Mouse (Mus musculus): ENCODE results near the gene Wdfy4. TPM values are rescaled to one million over a fixed set of nuclear protein-coding genes. Genes with fewer than 3 reads are reported as not detected.

The Wdfy4 gene
- polyA plus RNA-seq, 1 experiment: 0.86 TPM

GRCm38 (mm10) chr14:33019606-33020005 is 165.7 kb downstream of the Wdfy4 start:
- Histone ChIP-seq H3K4me1 (ENCODE audit: control insufficient read depth, insufficient read depth, low read length) (no peaks in the 10 kb centered on the region), H3K27ac (ENCODE audit: insufficient read depth, low read length) (no peak overlapping the region), H3K4me3 (ENCODE audit: insufficient read depth, low read length) (no peak overlapping the region)
- TF ChIP-seq POLR2A (IDR thresholded peaks at IDR 0.05; ENCODE audit: extremely low read depth, insufficient read depth, low read length) (no peak), CTCF (IDR thresholded peaks at IDR 0.05; ENCODE audit: extremely low read depth, insufficient read depth, low read length) (no peak)

GRCm38 (mm10) chr14:33019050-33019449 is 166.3 kb downstream of the Wdfy4 start:
- no peaks in the 10 kb centered on the region for H3K4me1 ChIP-seq (ENCODE audit: control insufficient read depth, insufficient read depth, low read length)
- no peak overlapping the region for H3K27ac ChIP-seq (ENCODE audit: insufficient read depth, low read length)
- no peak overlapping the region for H3K4me3 ChIP-seq (ENCODE audit: insufficient read depth, low read length)
- no peak for TF ChIP-seq CTCF (IDR thresholded peaks at IDR 0.05; ENCODE audit: extremely low read depth, insufficient read depth, low read length)
- no peak for TF ChIP-seq POLR2A (IDR thresholded peaks at IDR 0.05; ENCODE audit: extremely low read depth, insufficient read depth, low read length)

- TF ChIP-seq POLR2A (IDR thresholded peaks at IDR 0.05; ENCODE audit: extremely low read depth, insufficient read depth, low read length): no peak
- no peak for TF ChIP-seq CTCF (IDR thresholded peaks at IDR 0.05; ENCODE audit: extremely low read depth, insufficient read depth, low read length)
- H3K4me1 ChIP-seq (ENCODE audit: control insufficient read depth, insufficient read depth, low read length): no peaks in the 10 kb centered on the region
- H3K27ac ChIP-seq (ENCODE audit: insufficient read depth, low read length): no peak overlapping the region
- no peak overlapping the region for H3K4me3 ChIP-seq (ENCODE audit: insufficient read depth, low read length)
Observed at GRCm38 (mm10) chr14:33007638-33008037, 177.7 kb downstream of the Wdfy4 start.

- TF ChIP-seq POLR2A (IDR thresholded peaks at IDR 0.05; ENCODE audit: extremely low read depth, insufficient read depth, low read length): no peak
- TF ChIP-seq CTCF (IDR thresholded peaks at IDR 0.05; ENCODE audit: extremely low read depth, insufficient read depth, low read length): no peak
- Histone ChIP-seq H3K4me3 (ENCODE audit: insufficient read depth, low read length) (no peak overlapping the region), H3K4me1 (ENCODE audit: control insufficient read depth, insufficient read depth, low read length) (no peaks in the 10 kb centered on the region), H3K27ac (ENCODE audit: insufficient read depth, low read length) (no peak overlapping the region)
Observed at GRCm38 (mm10) chr14:33005114-33005513, 180.2 kb downstream of the Wdfy4 start.

- Histone ChIP-seq H3K27ac (ENCODE audit: insufficient read depth, low read length) (no peak overlapping the region), H3K4me1 (ENCODE audit: control insufficient read depth, insufficient read depth, low read length) (no peaks in the 10 kb centered on the region), H3K4me3 (ENCODE audit: insufficient read depth, low read length) (no peak overlapping the region)
- TF ChIP-seq CTCF (IDR thresholded peaks at IDR 0.05; ENCODE audit: extremely low read depth, insufficient read depth, low read length): no peak
- TF ChIP-seq POLR2A (IDR thresholded peaks at IDR 0.05; ENCODE audit: extremely low read depth, insufficient read depth, low read length): no peak
Observed at GRCm38 (mm10) chr14:33000112-33000979, 185.0 kb downstream of the Wdfy4 start.

- Histone ChIP-seq H3K27ac (ENCODE audit: insufficient read depth, low read length) (no peak overlapping the region), H3K4me1 (ENCODE audit: control insufficient read depth, insufficient read depth, low read length) (no peaks in the 10 kb centered on the region), H3K4me3 (ENCODE audit: insufficient read depth, low read length) (no peak overlapping the region)
- TF ChIP-seq POLR2A (IDR thresholded peaks at IDR 0.05; ENCODE audit: extremely low read depth, insufficient read depth, low read length): no peak
- TF ChIP-seq CTCF (IDR thresholded peaks at IDR 0.05; ENCODE audit: extremely low read depth, insufficient read depth, low read length): no peak
Observed at GRCm38 (mm10) chr14:32999511-32999910, 185.8 kb downstream of the Wdfy4 start.

- Histone ChIP-seq H3K27ac (ENCODE audit: insufficient read depth, low read length) (no peak overlapping the region), H3K4me3 (ENCODE audit: insufficient read depth, low read length) (no peak overlapping the region), H3K4me1 (ENCODE audit: control insufficient read depth, insufficient read depth, low read length) (no peaks in the 10 kb centered on the region)
- no peak for TF ChIP-seq POLR2A (IDR thresholded peaks at IDR 0.05; ENCODE audit: extremely low read depth, insufficient read depth, low read length)
- TF ChIP-seq CTCF (IDR thresholded peaks at IDR 0.05; ENCODE audit: extremely low read depth, insufficient read depth, low read length): no peak
Observed at GRCm38 (mm10) chr14:32994954-32995636, 190.2 kb downstream of the Wdfy4 start.

- Histone ChIP-seq H3K27ac (ENCODE audit: insufficient read depth, low read length) (no peak within 1 kb of the TSS), H3K4me3 (ENCODE audit: insufficient read depth, low read length) (no peak within 1 kb of the TSS), H3K4me1 (ENCODE audit: control insufficient read depth, insufficient read depth, low read length) (no peaks in the 10 kb centered on the region)
- TF ChIP-seq CTCF (IDR thresholded peaks at IDR 0.05; ENCODE audit: extremely low read depth, insufficient read depth, low read length): no peak
- no peak for TF ChIP-seq POLR2A (IDR thresholded peaks at IDR 0.05; ENCODE audit: extremely low read depth, insufficient read depth, low read length)
Observed at GRCm38 (mm10) chr14:32991082-32991481, 194.2 kb downstream of the Wdfy4 start, which contains the start of gene Lrrc18. Lrrc18 (plus strand) TSS chr14:32991382.

GRCm38 (mm10) chr14:32986659-32987058 is 198.6 kb downstream of the Wdfy4 start:
- TF ChIP-seq CTCF (IDR thresholded peaks at IDR 0.05; ENCODE audit: extremely low read depth, insufficient read depth, low read length): no peak
- Histone ChIP-seq H3K27ac (ENCODE audit: insufficient read depth, low read length) (no peak overlapping the region), H3K4me1 (ENCODE audit: control insufficient read depth, insufficient read depth, low read length) (no peaks in the 10 kb centered on the region), H3K4me3 (ENCODE audit: insufficient read depth, low read length) (no peak overlapping the region)

All from cortical plate, adult 2 months (tissue).